Mouse (Mus musculus) cerebellum, adult (tissue): Measurements from ENCODE around the gene Trak2.
A peak's percentile ranks its signal among the peaks of the same experiment; 100 is the strongest.
"Not testable (repeated sequence)": the region's sequence is repeated elsewhere in the genome, so short reads cannot be mapped to it uniquely, and the experiment has no call there.

Source experiments
- ATAC-seq: cut with Nextera tagmentation; 2 replicates; pipeline ENCODE4 v1.9.2; 2017; ENCODE audit warnings: mild to moderate bottlenecking, moderate library complexity, mixed read lengths; ENCODE audit not compliant: insufficient number of reproducible peaks, low FRiP score, low TSS enrichment

Trak2 gene

GRCm38 (mm10) chr1:58973366-58974221, at the start of gene Trak2, which contains the start of gene Stradb:
TSS of gene Trak2 (minus strand) at chr1:58973430.
TSS of gene Stradb (plus strand) at chr1:58973522.
- ATAC-seq, result peak; percentile 90

GRCm38 (mm10) chr1:59021556-59021955, 48.3 kb upstream of the Trak2 start:
- ATAC-seq, result no peak

GRCm38 (mm10) chr1:59009250-59009649, 36.0 kb upstream of the Trak2 start:
- ATAC-seq, result no peak

- ATAC-seq, result no peak
Measured at GRCm38 (mm10) chr1:58995313-58995712, 22.1 kb upstream of the Trak2 start.

GRCm38 (mm10) chr1:58993723-58994122, 20.5 kb upstream of the Trak2 start:
- ATAC-seq, result no peak

DNA sequence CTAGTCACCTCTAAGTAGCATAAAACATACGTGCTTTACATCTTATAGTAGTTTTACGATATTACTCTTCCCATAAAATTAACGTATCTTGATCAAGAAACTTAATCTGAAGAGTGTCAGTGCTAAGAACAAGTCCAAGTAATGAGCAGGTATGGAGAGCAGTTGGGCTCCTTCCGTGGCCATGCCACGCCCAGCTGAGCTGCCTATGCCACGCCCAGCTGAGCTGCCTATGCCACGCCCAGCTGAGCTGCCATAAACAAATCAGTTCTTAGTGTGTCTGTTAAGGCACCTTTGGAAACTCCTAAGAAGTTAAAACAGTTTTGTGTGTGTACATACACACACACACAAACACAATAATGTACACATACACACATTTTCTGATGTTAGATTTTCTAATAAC, 19.9 kb upstream of the Trak2 start:
- ATAC-seq, result no peak

DNA sequence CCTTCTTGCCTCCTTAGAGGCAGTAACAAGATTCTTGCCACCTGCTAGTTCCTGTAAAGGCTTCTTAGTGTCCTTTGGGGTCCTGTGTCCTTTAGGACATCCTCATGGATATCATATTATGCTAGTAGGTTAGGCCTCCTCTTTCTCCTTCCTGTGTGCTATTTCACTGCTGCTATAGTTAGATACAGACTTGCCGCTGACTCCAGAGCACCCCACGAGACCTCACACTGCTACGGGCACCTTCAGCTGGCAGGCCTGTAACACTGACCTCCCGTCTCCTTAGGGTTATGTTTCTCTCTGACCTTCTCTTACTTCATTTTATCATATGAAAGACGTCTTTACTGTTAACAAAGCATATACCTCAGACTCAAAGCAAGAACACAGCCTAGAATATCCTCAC, 11.4 kb upstream of the Trak2 start:
- ATAC-seq, result no peak

- ATAC-seq, result no peak
Measured at GRCm38 (mm10) chr1:58982276-58982675, 9.0 kb upstream of the Trak2 start.

DNA sequence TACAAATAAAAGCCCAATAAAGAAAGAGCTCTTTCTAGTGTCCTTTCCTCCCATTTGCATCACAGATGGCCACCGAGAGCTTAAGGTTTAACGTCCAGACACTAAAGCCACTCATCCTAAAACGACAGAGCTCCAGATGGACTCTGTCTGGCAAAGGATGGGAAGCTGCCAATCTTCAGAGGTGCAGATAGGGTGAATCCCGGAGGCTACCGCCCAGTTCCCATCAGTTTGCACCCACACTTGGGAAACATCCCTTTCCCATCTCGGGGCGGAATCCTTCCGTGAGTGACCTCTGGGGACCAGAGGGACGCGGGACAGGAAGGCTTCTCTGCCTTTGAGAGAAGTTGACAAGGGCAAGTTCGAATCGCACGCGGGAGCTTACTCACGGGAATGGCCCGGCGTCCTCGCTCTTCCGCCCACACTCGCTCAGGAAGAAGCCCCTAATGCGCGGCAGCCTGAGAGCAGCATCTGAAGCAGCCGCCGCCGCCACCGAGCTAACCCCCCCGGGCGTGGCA, 322 bp downstream of the Trak2 start:
- ATAC-seq, result peak; percentile 72

DNA sequence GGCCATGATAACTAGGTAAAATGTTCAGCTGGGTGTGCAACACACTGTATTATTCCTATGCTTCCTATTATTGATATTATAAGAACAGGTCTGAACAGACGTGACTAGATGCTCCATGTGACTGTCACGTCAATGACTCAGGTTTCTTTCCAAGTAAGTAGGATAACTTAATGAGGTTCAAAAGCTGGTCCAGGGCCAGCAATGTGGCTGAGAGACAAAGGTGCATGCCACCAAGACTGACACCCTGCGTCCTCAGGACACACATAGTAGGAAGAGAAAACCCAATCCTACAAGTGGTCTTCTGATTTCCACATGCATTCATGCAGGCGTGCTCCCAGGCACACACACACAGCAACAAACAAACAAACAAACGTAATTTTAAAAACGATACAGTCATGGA, 2.1 kb downstream of the Trak2 start:
- ATAC-seq, result no peak

GRCm38 (mm10) chr1:58970054-58970453, 3.2 kb downstream of the Trak2 start:
- no peak for ATAC-seq

DNA sequence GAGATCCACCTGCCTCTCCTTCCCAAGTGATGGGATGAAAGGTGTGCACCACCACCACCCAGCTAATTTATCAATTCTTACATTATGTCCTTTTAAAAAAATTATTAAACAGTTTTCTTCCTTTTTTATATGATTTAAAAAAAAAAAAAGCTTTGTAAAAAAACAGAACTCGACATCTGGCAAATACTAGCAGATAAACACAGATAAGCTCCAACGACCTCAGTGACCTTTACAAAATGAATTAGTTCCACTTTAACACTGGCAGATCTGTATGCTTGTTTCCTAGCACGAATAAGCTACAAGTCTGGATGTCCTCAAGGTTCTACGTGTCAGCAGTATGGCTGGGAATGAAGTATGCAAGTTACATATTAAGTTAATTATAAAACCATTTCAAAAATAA, 5.7 kb downstream of the Trak2 start:
- no peak for ATAC-seq

DNA sequence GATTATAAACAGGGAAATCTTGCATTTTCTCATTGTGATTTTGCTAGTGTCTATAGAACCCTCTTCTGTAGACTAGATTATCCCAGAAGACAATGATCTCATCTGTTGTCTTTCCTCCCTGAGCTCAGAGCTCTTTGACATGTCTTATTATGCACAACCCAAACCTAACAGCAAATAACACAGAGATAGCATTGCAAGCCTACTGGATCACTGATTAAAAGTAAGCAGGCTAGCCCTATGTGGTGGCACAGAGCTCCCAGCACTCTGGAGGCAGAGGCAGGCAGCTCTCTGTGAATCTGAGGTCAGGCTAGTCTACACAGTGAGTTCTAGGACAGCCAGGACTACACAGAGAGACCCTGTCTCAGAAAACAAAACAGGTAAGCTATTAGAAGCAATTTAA, 10.4 kb downstream of the Trak2 start:
- ATAC-seq, result no peak

DNA sequence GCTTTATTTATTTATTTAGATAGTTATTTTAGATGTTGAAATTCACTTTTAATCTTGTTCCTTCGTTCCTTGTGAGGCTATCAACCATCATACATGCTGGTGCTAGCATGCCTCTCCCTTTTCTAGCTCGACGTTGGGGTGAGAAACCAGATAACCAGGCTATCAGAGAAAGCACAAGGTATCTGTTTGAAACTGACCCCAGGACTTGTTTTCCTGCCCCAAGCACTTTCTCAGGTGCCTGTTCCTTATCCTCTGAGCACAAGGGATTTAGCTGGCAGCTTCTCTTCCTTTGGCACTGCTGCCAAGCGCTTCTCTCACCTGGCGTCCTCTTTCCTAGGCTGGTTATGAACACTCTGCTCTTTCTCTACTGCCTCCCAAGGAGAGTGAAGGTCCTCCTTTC, 10.8 kb downstream of the Trak2 start:
- ATAC-seq, result peak; percentile 40; the same call in 1 of the 2 replicates

DNA sequence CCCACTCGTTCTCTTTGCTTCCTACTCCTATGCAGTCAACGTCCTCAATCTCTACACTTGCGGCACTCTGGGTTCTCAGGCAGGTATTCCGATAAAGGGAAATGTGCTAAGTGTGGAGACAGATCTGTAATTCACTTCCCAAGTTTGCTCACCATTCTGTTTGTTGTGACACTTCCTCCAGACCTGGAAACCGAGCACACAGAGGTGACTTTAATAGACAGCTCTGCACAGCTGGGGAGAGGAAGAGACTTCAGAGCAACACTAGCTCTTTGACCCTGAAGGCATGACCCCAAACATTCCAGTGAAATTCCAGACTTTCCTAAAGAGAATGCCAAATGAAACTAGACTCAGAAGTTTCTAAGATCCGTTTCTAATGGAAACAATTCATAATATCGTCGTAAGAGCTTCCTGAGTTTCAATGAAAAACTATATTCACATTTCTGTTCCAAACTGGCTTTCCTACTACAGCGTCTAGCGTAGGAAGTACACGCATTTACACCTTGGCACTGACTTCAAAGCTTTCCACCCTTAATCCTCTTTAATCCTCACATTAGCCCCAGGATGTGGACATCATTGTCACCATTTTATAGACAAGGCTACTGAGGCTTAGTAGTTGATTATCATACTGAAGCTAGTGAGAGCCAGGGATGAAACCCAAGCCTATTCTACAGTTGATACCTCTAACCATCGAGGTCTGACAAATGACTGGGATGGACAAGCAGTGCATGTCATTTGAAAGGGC, 11.9 kb downstream of the Trak2 start:
- ATAC-seq, result no peak

GRCm38 (mm10) chr1:58959682-58960081, 13.5 kb downstream of the Trak2 start:
- no peak for ATAC-seq

DNA sequence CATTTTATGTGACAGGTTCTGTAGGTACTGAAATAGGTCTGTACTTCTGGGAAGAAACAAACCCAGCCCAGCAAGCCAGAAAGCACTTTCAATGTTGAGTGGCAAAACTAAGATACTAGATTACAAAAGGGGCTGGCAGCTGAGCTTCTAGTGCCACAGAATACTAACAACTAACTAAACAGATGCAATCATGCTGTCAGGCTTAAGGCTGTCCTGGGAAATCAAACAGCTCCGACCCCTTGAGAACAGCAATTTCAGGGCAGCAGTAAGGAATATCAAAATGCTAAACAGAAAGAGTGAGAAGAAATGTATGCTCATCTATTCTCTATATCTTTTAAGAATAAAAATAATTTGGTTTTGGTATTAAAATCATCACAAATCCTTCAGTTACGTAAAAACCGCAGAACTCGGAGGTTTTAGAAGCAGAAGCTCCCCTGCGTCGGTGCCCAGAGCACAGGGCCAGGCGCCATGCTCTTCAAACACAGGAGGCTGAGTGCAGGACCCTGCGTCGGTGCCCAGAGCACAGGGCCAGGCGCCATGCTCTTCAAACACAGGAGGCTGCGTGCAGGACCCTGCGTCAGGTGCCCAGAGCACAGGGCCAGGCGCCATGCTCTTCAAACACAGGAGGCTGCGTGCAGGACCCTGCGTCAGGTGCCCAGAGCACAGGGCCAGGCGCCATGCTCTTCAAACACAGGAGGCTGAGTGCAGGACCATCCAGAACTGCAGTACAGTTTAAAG, 14.3 kb downstream of the Trak2 start:
- not testable (repeated sequence) for ATAC-seq

DNA sequence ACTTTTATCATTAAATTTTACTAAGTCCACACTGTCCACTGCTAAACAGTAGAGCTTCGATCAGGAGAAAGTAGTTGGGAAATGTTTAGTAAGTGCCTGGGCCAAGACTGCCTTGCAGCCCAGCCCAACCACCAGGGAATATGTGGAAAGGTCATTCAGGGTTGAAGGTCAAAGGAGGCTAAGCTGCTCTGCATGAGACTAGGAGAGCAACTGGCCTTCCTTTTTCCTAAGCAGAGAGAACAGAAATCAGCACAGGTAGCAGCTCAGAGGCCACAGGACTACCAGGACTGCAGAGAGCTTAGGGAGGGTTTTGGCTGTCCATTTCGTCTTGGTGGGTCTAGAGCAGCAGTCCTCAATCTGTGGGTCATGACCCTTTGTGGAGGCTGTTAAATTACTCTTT, 15.3 kb downstream of the Trak2 start:
- no peak for ATAC-seq

DNA sequence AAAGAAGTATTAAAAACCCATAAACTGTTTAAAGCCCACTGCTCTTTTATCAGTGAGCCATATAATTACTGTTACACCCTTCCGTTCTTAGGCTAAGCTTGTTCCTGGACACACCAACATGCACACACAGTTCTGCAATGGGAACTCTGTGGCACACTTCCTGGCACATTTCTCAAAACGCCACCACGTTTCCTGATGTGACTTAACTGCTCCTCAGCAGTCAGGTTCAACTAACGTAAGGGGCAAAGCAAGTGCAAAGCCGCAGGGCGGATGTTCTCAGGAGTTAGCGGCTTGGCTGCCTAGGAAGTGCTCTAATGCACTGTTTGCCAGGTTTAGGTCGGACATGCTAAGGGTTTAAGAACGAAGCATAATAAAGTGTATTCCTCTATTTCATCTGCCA, 17.0 kb downstream of the Trak2 start:
- ATAC-seq, result no peak

DNA sequence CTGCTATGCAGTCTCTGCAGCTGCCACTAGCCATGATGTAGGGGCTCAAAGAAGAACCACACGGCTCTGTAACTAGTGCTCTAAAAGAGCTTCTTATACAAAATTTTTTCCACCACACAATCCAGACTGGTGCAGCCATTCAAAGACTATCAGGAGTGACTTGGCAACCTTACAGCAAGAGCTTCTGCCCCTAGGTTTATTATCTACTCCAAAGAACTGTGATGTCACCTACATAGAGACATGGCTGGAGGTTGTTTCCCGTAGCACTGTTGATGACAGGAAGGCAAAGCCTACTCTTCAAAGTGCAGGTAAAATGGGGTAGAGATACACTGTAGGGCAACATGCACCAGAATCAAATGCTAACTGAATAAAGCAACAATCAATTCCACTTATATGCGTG, 17.5 kb downstream of the Trak2 start:
- no peak for ATAC-seq
